Mouse (Mus musculus): ENCODE results near the gene C4b. TPM values are rescaled to one million over a fixed set of nuclear protein-coding genes. Genes with fewer than 3 reads are reported as not detected.

Gene C4b
- 9.3 and 15.6 TPM in 2 replicates for polyA plus RNA-seq (2021; fragmentation: Nextera tagmentation)
- long read RNA-seq, experiment 1, partial matches to known transcripts: 8 of 10 reads
- long read RNA-seq, experiment 1, other reads (novel, unspliced or antisense): 2 of 10 reads
- long read RNA-seq, experiment 2, full-length matches to known transcripts: 20 of 44 reads
- long read RNA-seq, experiment 2, partial matches to known transcripts: 18 of 44 reads
- long read RNA-seq, experiment 2, other reads (novel, unspliced or antisense): 6 of 44 reads

DNA sequence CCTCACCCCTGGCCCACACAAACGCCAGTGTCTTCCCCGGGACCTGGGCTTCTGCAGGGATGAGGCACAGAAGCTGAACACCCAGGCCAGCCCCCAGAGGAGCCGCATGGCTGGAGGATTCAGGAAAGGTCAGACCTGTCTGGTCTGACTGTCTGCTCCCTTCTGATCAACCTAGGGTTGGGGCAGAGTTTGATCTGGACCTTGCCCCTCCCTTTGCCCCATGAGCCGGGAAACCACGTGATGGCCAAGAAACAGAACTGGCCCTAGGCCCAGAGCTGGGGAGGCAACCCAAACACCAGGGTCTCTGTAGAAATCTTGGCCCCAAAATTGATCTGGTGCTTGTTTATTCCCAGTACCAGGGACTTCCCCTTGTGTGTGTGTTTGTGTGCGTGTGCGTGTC is at the start of gene C4b:
Gene C4b, minus strand, starts transcription at position 164 of the 400 bp plus-strand sequence.

Small RNA genes within 50 kb of the gene (microRNA-seq; reads per million reads assigned to microRNA genes)
- not detected for gene Gm27471

Other genes starting within 250 kb of the C4b start
- gene Btnl6, start 226.5 kb downstream of the C4b start, polyA plus RNA-seq (2021; fragmentation: Nextera tagmentation): not detected in 2 replicates
- gene Notch4, start 179.6 kb downstream of the C4b start, polyA plus RNA-seq (2021; fragmentation: Nextera tagmentation): 1.1 and 1.3 TPM in 2 replicates
- gene Gpsm3, start 154.1 kb downstream of the C4b start, polyA plus RNA-seq (2021; fragmentation: Nextera tagmentation): 0.38 and 0.58 TPM in 2 replicates
- 1.8 and 2.0 TPM in 2 replicates for gene Pbx2, start 152.6 kb downstream of the C4b start, polyA plus RNA-seq (2021; fragmentation: Nextera tagmentation)
- gene Ager, start 146.0 kb downstream of the C4b start, polyA plus RNA-seq (2021; fragmentation: Nextera tagmentation): 0.57 and 2.0 TPM in 2 replicates
- 191 and 194 TPM in 2 replicates for gene Rnf5, start 140.2 kb downstream of the C4b start, polyA plus RNA-seq (2021; fragmentation: Nextera tagmentation)
- 76.2 and 84.4 TPM in 2 replicates for gene Agpat1, start 139.6 kb downstream of the C4b start, polyA plus RNA-seq (2021; fragmentation: Nextera tagmentation)
- 2.5 and 3.3 TPM in 2 replicates for gene Egfl8, start 127.9 kb downstream of the C4b start, polyA plus RNA-seq (2021; fragmentation: Nextera tagmentation)
- gene Ppt2, start 115.4 kb downstream of the C4b start, polyA plus RNA-seq (2021; fragmentation: Nextera tagmentation): 8.3 and 9.4 TPM in 2 replicates
- gene Prrt1, start 114.3 kb downstream of the C4b start, polyA plus RNA-seq (2021; fragmentation: Nextera tagmentation): 19.2 and 21.3 TPM in 2 replicates
- gene Fkbpl, start 99.1 kb downstream of the C4b start, polyA plus RNA-seq (2021; fragmentation: Nextera tagmentation): 18.3 and 19.7 TPM in 2 replicates
- gene Atf6b, start 96.7 kb downstream of the C4b start, polyA plus RNA-seq (2021; fragmentation: Nextera tagmentation): 35.3 and 40.9 TPM in 2 replicates
- 0.31 and 0.33 TPM in 2 replicates for gene Tnxb, start 73.3 kb downstream of the C4b start, polyA plus RNA-seq (2021; fragmentation: Nextera tagmentation)
- not detected in 2 replicates for gene Cyp21a1, start 60.7 kb upstream of the C4b start, polyA plus RNA-seq (2021; fragmentation: Nextera tagmentation)
- 55.5 and 61.6 TPM in 2 replicates for gene Stk19, start 93.1 kb upstream of the C4b start, polyA plus RNA-seq (2021; fragmentation: Nextera tagmentation)
- 26.3 and 27.8 TPM in 2 replicates for gene Dxo, start 93.1 kb upstream of the C4b start, polyA plus RNA-seq (2021; fragmentation: Nextera tagmentation)
- 23.6 and 26.5 TPM in 2 replicates for gene Skiv2l, start 106.3 kb upstream of the C4b start, polyA plus RNA-seq (2021; fragmentation: Nextera tagmentation)
- gene Nelfe, start 106.5 kb upstream of the C4b start, polyA plus RNA-seq (2021; fragmentation: Nextera tagmentation): 36.8 and 43.3 TPM in 2 replicates
- 0.49 and 0.80 TPM in 2 replicates for gene Cfb, start 118.6 kb upstream of the C4b start, polyA plus RNA-seq (2021; fragmentation: Nextera tagmentation)
- gene Zbtb12, start 135.6 kb upstream of the C4b start, polyA plus RNA-seq (2021; fragmentation: Nextera tagmentation): 0.23 and 0.26 TPM in 2 replicates
- gene Gm20547, start 138.2 kb upstream of the C4b start, polyA plus RNA-seq (2021; fragmentation: Nextera tagmentation): not detected in 2 replicates
- 1.3 and 2.0 TPM in 2 replicates for gene C2, start 154.4 kb upstream of the C4b start, polyA plus RNA-seq (2021; fragmentation: Nextera tagmentation)
- gene Ehmt2, start 154.6 kb upstream of the C4b start, polyA plus RNA-seq (2021; fragmentation: Nextera tagmentation): 21.5 and 22.0 TPM in 2 replicates
- 0.29 and 0.30 TPM in 2 replicates for gene Slc44a4, start 170.6 kb upstream of the C4b start, polyA plus RNA-seq (2021; fragmentation: Nextera tagmentation)
- 24.8 and 26.2 TPM in 2 replicates for gene Neu1, start 187.4 kb upstream of the C4b start, polyA plus RNA-seq (2021; fragmentation: Nextera tagmentation)
- 0.90 and 1.3 TPM in 2 replicates for gene Hspa1b, start 215.4 kb upstream of the C4b start, polyA plus RNA-seq (2021; fragmentation: Nextera tagmentation)
- not detected in 2 replicates for gene Gm20481, start 226.0 kb upstream of the C4b start, polyA plus RNA-seq (2021; fragmentation: Nextera tagmentation)
- 7.2 and 7.7 TPM in 2 replicates for gene Hspa1a, start 228.3 kb upstream of the C4b start, polyA plus RNA-seq (2021; fragmentation: Nextera tagmentation)
- gene Hspa1l, start 228.8 kb upstream of the C4b start, polyA plus RNA-seq (2021; fragmentation: Nextera tagmentation): 0.60 and 0.84 TPM in 2 replicates
- gene Lsm2, start 238.0 kb upstream of the C4b start, polyA plus RNA-seq (2021; fragmentation: Nextera tagmentation): 35.2 and 42.4 TPM in 2 replicates